Mouse (Mus musculus) limb, embryonic 14.5 days (tissue): Measurements from ENCODE around the gene Gin1. TPM values are rescaled to one million over a fixed set of nuclear protein-coding genes. Genes with fewer than 3 reads are reported as not detected.
"Not testable (repeated sequence)": the region's sequence is repeated elsewhere in the genome, so short reads cannot be mapped to it uniquely, and the experiment has no call there.

Source experiments
- ATAC-seq: fragments of 200-750 bp; cut with Nextera tagmentation; 2 replicates; pipeline ENCODE4 v1.8.0; 2017; ENCODE audit warnings: low read depth, moderate number of reproducible peaks, moderate TSS enrichment; ENCODE audit not compliant: low FRiP score
- DNase-seq: peaks from one replicate; pipeline ENCODE4 v3.0.0-alpha.2; 2015; ENCODE audit warnings: low spot score
- H3K27ac ChIP-seq: fragments of 300-500 bp; sonication (generic); replicated peaks from 2 replicates; pipeline ENCODE4 v1.5.1; 2014; ENCODE audit warnings: low read depth, mild to moderate bottlenecking, low read length, moderate library complexity, mixed read lengths
- H3K27me3 ChIP-seq: fragments of 300-500 bp; sonication (generic); 2 replicates; pipeline ENCODE4 v1.6.1; 2014; ENCODE audit warnings: low read length, mixed read lengths; ENCODE audit not compliant: control insufficient read depth, insufficient read depth
- H3K36me3 ChIP-seq: fragments of 300-500 bp; sonication (generic); 2 replicates; pipeline ENCODE4 v1.6.1; 2014; ENCODE audit warnings: mild to moderate bottlenecking, low read length, moderate library complexity, mixed read lengths; ENCODE audit not compliant: control insufficient read depth, insufficient read depth
- H3K4me1 ChIP-seq: fragments of 300-500 bp; sonication (generic); 2 replicates; pipeline ENCODE4 v1.6.1; 2014; ENCODE audit warnings: antibody characterized with exemption, low read length, mixed read lengths; ENCODE audit not compliant: control insufficient read depth, insufficient read depth
- H3K4me2 ChIP-seq: fragments of 300-500 bp; sonication (generic); replicated peaks from 2 replicates; pipeline ENCODE4 v1.6.1; 2014; ENCODE audit warnings: low read depth, mild to moderate bottlenecking, low read length, moderate library complexity; ENCODE audit not compliant: severe bottlenecking
- H3K4me3 ChIP-seq: fragments of 300-500 bp; sonication (generic); replicated peaks from 2 replicates; pipeline ENCODE4 v1.5.1; 2014; ENCODE audit warnings: low read length
- H3K9ac ChIP-seq: fragments of 300-500 bp; sonication (generic); 2 replicates; pipeline ENCODE4 v1.6.1; 2014; ENCODE audit warnings: mild to moderate bottlenecking, low read depth, low read length, moderate library complexity; ENCODE audit not compliant: severe bottlenecking
- H3K9me3 ChIP-seq: fragments of 300-500 bp; sonication (generic); 2 replicates; pipeline ENCODE4 v1.6.1; 2016; ENCODE audit warnings: low read length; ENCODE audit not compliant: control insufficient read depth
- POLR2A ChIP-seq: fragments of 200-500 bp; IDR thresholded peaks from 2 replicates; pipeline ENCODE4 v1.8.0; 2012; ENCODE audit warnings: inconsistent platforms, mild to moderate bottlenecking, moderate library complexity, borderline replicate concordance; ENCODE audit not compliant: insufficient read depth, insufficient read length; ENCODE audit errors: extremely low read depth
- WGBS: fragments of 180-500 bp; shearing (Covaris S2); extraction: QIAGEN DNeasy Blood & Tissue Kit; methylation state at CpG from one replicate; pipeline ENCODE4 v1.1.7; 2014; 5-methylcytosine and 5-hydroxymethylcytosine counted together
- polyA plus RNA-seq, 2 experiments: library from polyadenylated mRNA; depleted of rRNA in 1 of 2; stranded (reverse) in 1 of 2; unstranded in 1 of 2; fragments of >200 nt; fragmentation: Nextera tagmentation in 1 of 2; extraction: Ambion mirVana in 1 of 2; gene quantifications; 2 replicates each; pipeline versions ENCODE4 v1.2.1 to v1.2.3; 2012 to 2014

Gene Gin1
- polyA plus RNA-seq, 2 experiments, result 8.6 to 13.3 TPM

- Histone ChIP-seq H3K4me1 (no peaks in the 10 kb centered on the region), H3K27me3 (no peaks in the 10 kb centered on the region), H3K9me3 (no peaks in the 10 kb centered on the region), H3K27ac (no peak overlapping the region), H3K4me2 (no peak overlapping the region), H3K9ac (no peak overlapping the region), H3K36me3 (peaks cover 62% of the 10 kb centered on the region), H3K4me3 (no peak overlapping the region)
- no peak for TF ChIP-seq POLR2A
- DNase-seq, result no peak
- ATAC-seq, result no peak
- 92% methylated on average over 3 of the region's 3 CpGs for WGBS
Observed at GRCm38 (mm10) chr1:97748163-97748562, 21.8 kb upstream of the Gin1 start.

GRCm38 (mm10) chr1:97753216-97753615 is 16.8 kb upstream of the Gin1 start:
- DNase-seq, result no peak
- no peak overlapping the region for H3K4me2 ChIP-seq
- peaks cover 43% of the 10 kb centered on the region for H3K36me3 ChIP-seq
- no peaks in the 10 kb centered on the region for H3K9me3 ChIP-seq
- no peak overlapping the region for H3K9ac ChIP-seq
- H3K4me3 ChIP-seq, result no peak overlapping the region
- H3K27ac ChIP-seq, result no peak overlapping the region
- no peak for TF ChIP-seq POLR2A
- no peaks in the 10 kb centered on the region for H3K27me3 ChIP-seq
- ATAC-seq, result no peak
- H3K4me1 ChIP-seq, result no peaks in the 10 kb centered on the region

GRCm38 (mm10) chr1:97754392-97754791 is 15.6 kb upstream of the Gin1 start:
- H3K27ac ChIP-seq, result no peak overlapping the region
- H3K4me3 ChIP-seq, result no peak overlapping the region
- no peaks in the 10 kb centered on the region for H3K9me3 ChIP-seq
- TF ChIP-seq POLR2A, result no peak
- H3K27me3 ChIP-seq, result no peaks in the 10 kb centered on the region
- 82% methylated on average over 4 of the region's 4 CpGs for WGBS
- H3K4me2 ChIP-seq, result no peak overlapping the region
- no peak overlapping the region for H3K9ac ChIP-seq
- no peaks in the 10 kb centered on the region for H3K4me1 ChIP-seq
- ATAC-seq (no peak), DNase-seq (no peak)
- peaks cover 39% of the 10 kb centered on the region for H3K36me3 ChIP-seq

- DNase-seq (no peak), ATAC-seq (no peak)
- Histone ChIP-seq H3K9me3 (no peaks in the 10 kb centered on the region), H3K4me1 (no peaks in the 10 kb centered on the region), H3K9ac (no peak overlapping the region), H3K27me3 (no peaks in the 10 kb centered on the region), H3K4me3 (no peak overlapping the region), H3K36me3 (peaks cover 23% of the 10 kb centered on the region), H3K27ac (no peak overlapping the region), H3K4me2 (no peak overlapping the region)
- no peak for TF ChIP-seq POLR2A
Observed at GRCm38 (mm10) chr1:97759841-97760240, 10.1 kb upstream of the Gin1 start.

GRCm38 (mm10) chr1:97760598-97760997 is 9.4 kb upstream of the Gin1 start:
- DNase-seq (no peak), ATAC-seq (no peak)
- no peaks in the 10 kb centered on the region for H3K9me3 ChIP-seq
- H3K36me3 ChIP-seq, result peaks cover 15% of the 10 kb centered on the region
- no peak overlapping the region for H3K4me3 ChIP-seq
- TF ChIP-seq POLR2A, result no peak
- no peak overlapping the region for H3K4me2 ChIP-seq
- H3K4me1 ChIP-seq, result no peaks in the 10 kb centered on the region
- no peak overlapping the region for H3K27ac ChIP-seq
- WGBS, result 85% methylated on average over 7 of the region's 7 CpGs
- no peak overlapping the region for H3K9ac ChIP-seq
- H3K27me3 ChIP-seq, result no peaks in the 10 kb centered on the region

- H3K9me3 ChIP-seq, result no peaks in the 10 kb centered on the region
- DNase-seq (no peak), ATAC-seq (no peak)
- H3K36me3 ChIP-seq, result peaks cover 12% of the 10 kb centered on the region
- no peak overlapping the region for H3K27ac ChIP-seq
- WGBS, result 95% methylated on average over 6 of the region's 6 CpGs
- H3K4me2 ChIP-seq, result no peak overlapping the region
- no peak overlapping the region for H3K9ac ChIP-seq
- no peak for TF ChIP-seq POLR2A
- H3K27me3 ChIP-seq, result no peaks in the 10 kb centered on the region
- H3K4me3 ChIP-seq, result no peak overlapping the region
- no peaks in the 10 kb centered on the region for H3K4me1 ChIP-seq
Observed at GRCm38 (mm10) chr1:97761477-97761876, 8.5 kb upstream of the Gin1 start.

- H3K4me3 ChIP-seq, H3K9ac ChIP-seq, H3K4me2 ChIP-seq, H3K27me3 ChIP-seq, DNase-seq, H3K9me3 ChIP-seq, ATAC-seq, H3K36me3 ChIP-seq, H3K27ac ChIP-seq: not testable (repeated sequence)
- peaks cover 12% of the 10 kb centered on the region for H3K4me1 ChIP-seq
- 80% methylated on average over 4 of the region's 4 CpGs for whole genome bisulfite sequencing
Observed at GRCm38 (mm10) chr1:97765712-97766111, 4.3 kb upstream of the Gin1 start.
